Mouse (Mus musculus) bone marrow, adult 2 months (tissue): Measurements from ENCODE around the gene Ifngr1.

Experiments used
- CTCF ChIP-seq: fragments of 200-500 bp; IDR thresholded peaks from 2 replicates; pipeline ENCODE4 v1.5.1; 2011; ENCODE audit warnings: low read length, control low read depth; ENCODE audit not compliant: control insufficient read depth, insufficient read depth
- POLR2A ChIP-seq: fragments of 200-500 bp; IDR thresholded peaks from 2 replicates; pipeline ENCODE4 v1.6.1; 2011; ENCODE audit warnings: low read depth, mild to moderate bottlenecking, control low read depth, low read length, borderline replicate concordance; ENCODE audit not compliant: control insufficient read depth

- TF ChIP-seq CTCF (no peak), POLR2A (no peak)
Observed at GRCm38 (mm10) chr10:19581844-19582582, 9.7 kb upstream of the Ifngr1 start.
